Mouse (Mus musculus) yolk sac, embryonic 10.5 days (tissue): ENCODE data around the gene Nadsyn1.
A peak's percentile ranks its signal among the peaks of the same experiment; 100 is the strongest.

ENCODE experiments used
- DNase-seq: peaks from one replicate; pipeline ENCODE4 v3.0.0-alpha.2; 2017; ENCODE audit warnings: low spot score

Nadsyn1 gene

DNA sequence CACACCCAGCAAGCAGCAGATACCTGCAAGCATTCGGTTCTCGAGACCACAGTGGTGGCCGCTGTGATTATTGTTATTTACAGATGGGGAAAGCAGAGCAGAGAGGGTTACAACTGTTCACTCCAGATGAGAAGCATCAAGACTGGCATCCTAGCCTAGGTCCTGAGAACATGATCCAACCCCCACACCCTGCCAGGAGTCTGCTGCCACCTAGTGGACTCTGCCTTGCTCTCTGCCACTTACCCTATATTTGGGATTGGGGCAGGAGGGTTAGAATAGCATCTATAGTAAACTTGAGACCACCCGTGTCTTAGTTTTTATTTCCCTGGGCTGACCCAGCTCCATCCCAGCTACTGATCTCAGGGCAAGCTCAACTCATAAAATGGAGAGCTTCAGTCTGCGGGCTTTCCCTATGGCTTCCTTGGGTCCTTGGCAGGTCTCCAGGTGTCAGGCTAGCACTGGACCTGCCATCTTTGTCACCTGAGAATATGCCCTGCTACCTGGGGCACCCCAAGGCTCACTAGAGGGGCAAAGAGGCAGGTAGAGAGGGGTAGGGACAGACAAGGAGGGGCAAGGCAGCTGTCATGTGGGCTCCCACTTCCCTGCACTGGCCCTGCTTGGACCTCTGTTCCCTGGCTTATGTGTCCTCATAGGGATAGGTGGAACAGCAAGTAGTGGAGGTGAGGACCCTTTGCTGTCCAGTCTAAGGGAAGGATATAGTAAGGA is 68.5 kb downstream of the Nadsyn1 start:
- DNase-seq: peak; percentile 25

- DNase-seq: no peak
These were observed 70.0 kb downstream of the Nadsyn1 start for GRCm38 (mm10) chr7:143752606-143753005.

DNA sequence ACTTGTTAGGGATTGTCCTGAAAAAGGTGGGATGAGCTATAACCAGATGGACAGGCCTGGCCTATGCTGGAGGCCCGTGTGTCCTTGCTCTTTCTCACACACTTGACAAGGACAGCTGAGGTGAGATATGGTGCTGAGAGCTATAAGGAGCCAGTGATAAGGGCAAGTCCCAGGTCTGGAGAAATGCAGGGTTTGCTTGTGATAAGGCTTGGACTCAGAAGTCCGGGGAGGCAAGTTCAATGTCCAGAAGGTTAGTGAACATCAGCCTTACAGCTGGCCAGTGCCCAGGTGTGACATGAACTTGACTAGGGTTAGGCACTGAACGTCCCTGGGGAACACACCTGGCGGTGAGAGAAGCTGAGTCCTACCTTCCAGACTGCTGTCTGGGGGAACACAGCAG is 70.6 kb downstream of the Nadsyn1 start:
- DNase-seq: no peak

DNA sequence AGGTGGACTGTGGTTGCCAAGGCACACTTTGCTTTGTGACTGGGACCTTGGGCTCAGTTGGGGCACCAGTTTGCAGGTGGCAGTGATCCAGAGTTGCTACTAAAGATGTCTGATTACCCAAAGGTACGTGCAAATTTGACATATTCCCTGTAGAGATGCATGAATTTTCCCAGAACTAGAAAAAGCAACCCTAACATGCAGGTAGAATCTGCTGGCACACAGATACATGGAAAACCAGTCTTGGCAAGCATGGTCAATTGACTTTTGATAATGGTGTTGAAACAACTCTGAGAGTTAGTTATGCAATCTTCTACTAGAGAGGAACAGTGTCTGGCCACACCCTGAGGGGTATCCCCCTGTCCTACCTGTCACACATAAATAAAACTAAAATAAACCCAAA is 71.3 kb downstream of the Nadsyn1 start:
- no peak for DNase-seq

DNA sequence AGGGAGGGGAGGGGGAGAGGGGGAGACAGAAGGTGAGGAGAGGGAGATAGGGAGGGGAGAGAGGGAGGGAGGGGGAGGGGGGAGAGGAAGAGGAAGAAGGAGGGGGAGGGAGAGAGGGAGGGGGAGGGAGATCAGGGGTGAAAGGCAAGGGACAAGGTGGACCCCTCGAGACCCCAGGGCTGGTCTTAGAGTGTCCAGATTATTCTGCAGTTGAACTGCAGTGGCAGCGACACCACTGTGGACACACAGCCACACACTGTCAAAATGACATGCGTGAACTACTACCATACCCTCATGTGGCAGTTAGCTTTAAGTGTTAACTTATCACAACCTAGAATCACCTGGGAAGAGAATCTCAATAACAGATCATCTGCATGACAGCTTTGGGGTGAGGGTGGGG is 73.6 kb downstream of the Nadsyn1 start:
- DNase-seq: no peak

- peak; percentile 66 for DNase-seq
These were observed 74.4 kb downstream of the Nadsyn1 start for GRCm38 (mm10) chr7:143748041-143748868.
